Mouse (Mus musculus): ENCODE measurements around the gene Magi1. TPM values are rescaled to one million over a fixed set of nuclear protein-coding genes. Genes with fewer than 3 reads are reported as not detected.

Magi1 gene
- polyA plus RNA-seq, 1 experiment from 2014 or later: 10.9 TPM

DNA sequence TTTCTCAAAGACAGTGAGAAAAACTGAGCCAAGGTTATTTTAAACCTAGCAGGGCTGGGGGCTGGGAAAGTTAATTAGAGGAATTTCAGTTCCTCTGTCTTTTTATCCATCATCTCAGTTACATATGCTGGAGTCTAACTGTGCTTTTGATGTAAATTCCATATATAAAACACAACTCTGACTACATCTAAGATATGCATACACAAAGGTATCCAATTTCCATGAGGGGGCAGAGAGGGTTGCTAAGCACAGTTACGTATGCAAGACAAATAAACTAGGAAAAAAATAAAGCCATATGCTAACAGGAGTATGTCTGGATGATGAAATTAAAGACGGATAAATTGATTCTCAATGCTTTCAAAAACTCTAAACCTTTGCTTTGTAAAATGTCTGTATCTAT lies 315.0 kb downstream of the Magi1 start:
- ATAC-seq (ENCODE audit: low FRiP score, low TSS enrichment): no peak
- Histone ChIP-seq H3K36me3 (ENCODE audit: control insufficient read depth, insufficient read depth, low read length) (no peaks in the 10 kb centered on the region), H3K4me1 (ENCODE audit: control insufficient read depth, insufficient read depth, low read length) (no peaks in the 10 kb centered on the region; the same call in 1 of the 2 replicates), H3K27ac (ENCODE audit: low read depth, low read length) (no peak overlapping the region), H3K9ac (ENCODE audit: low read depth, low read length) (no peak overlapping the region), H3K4me2 (replicated peaks; ENCODE audit: low read depth, low read length) (no peak overlapping the region), H3K27me3 (ENCODE audit: control insufficient read depth, insufficient read depth, low read length) (no peaks in the 10 kb centered on the region), H3K9me3 (ENCODE audit: control insufficient read depth, low read length) (no peaks in the 10 kb centered on the region), H3K4me3 (ENCODE audit: low read length) (no peak overlapping the region)
- WGBS: 73% methylated on average over 2 of the region's 2 CpGs

GRCm38 (mm10) chr6:93962757-93963336 lies 320.9 kb downstream of the Magi1 start:
- no peaks in the 10 kb centered on the region for H3K9me3 ChIP-seq (ENCODE audit: control insufficient read depth, low read length)
- no peak overlapping the region for H3K27ac ChIP-seq (ENCODE audit: low read depth, low read length)
- WGBS: 82% methylated on average over 5 of the region's 5 CpGs
- no peaks in the 10 kb centered on the region for H3K27me3 ChIP-seq (ENCODE audit: control insufficient read depth, insufficient read depth, low read length)
- H3K4me2 ChIP-seq (replicated peaks; ENCODE audit: low read depth, low read length): no peak overlapping the region
- no peaks in the 10 kb centered on the region for H3K4me1 ChIP-seq (ENCODE audit: control insufficient read depth, insufficient read depth, low read length)
- ATAC-seq (ENCODE audit: low FRiP score, low TSS enrichment): no peak
- H3K36me3 ChIP-seq (ENCODE audit: control insufficient read depth, insufficient read depth, low read length): no peaks in the 10 kb centered on the region
- no peak overlapping the region for H3K4me3 ChIP-seq (ENCODE audit: low read length)
- no peak overlapping the region for H3K9ac ChIP-seq (ENCODE audit: low read depth, low read length)

GRCm38 (mm10) chr6:93961782-93962181 lies 321.9 kb downstream of the Magi1 start:
- H3K4me2 ChIP-seq (replicated peaks; ENCODE audit: low read depth, low read length): no peak overlapping the region

DNA sequence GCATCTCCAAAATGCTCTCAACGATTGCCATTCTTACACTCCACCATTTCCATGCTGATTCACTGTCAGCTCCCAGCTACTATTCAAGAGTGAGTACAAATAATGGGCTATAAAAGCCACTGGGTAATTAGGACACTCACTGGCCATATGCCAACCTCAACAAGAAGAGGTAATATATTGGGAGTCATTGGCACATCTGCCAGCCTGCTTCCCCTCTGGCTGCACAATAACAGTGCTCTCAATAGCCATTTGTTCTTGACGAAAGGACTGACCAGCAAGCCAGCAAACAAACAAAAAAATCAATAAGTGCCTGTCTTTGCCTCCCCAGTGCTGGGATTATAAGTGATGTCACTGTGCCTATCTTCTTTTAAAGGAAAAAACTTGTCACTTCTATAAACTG lies 326.5 kb downstream of the Magi1 start:
- ATAC-seq (ENCODE audit: low FRiP score, low TSS enrichment): no peak
- Histone ChIP-seq H3K9me3 (ENCODE audit: control insufficient read depth, low read length) (no peaks in the 10 kb centered on the region), H3K4me3 (ENCODE audit: low read length) (no peak overlapping the region), H3K9ac (ENCODE audit: low read depth, low read length) (no peak overlapping the region), H3K27me3 (ENCODE audit: control insufficient read depth, insufficient read depth, low read length) (no peaks in the 10 kb centered on the region), H3K36me3 (ENCODE audit: control insufficient read depth, insufficient read depth, low read length) (no peaks in the 10 kb centered on the region), H3K4me2 (replicated peaks; ENCODE audit: low read depth, low read length) (no peak overlapping the region), H3K4me1 (ENCODE audit: control insufficient read depth, insufficient read depth, low read length) (no peaks in the 10 kb centered on the region), H3K27ac (ENCODE audit: low read depth, low read length) (no peak overlapping the region)
- 35% methylated on average over 2 of the region's 2 CpGs for WGBS

More at GRCm38 (mm10) chr6:93961782-93962181, 321.9 kb downstream of the Magi1 start:
- Histone ChIP-seq H3K4me1 (ENCODE audit: control insufficient read depth, insufficient read depth, low read length) (no peaks in the 10 kb centered on the region), H3K9me3 (ENCODE audit: control insufficient read depth, low read length) (no peaks in the 10 kb centered on the region), H3K36me3 (ENCODE audit: control insufficient read depth, insufficient read depth, low read length) (no peaks in the 10 kb centered on the region), H3K4me3 (ENCODE audit: low read length) (no peak overlapping the region), H3K27me3 (ENCODE audit: control insufficient read depth, insufficient read depth, low read length) (no peaks in the 10 kb centered on the region), H3K27ac (ENCODE audit: low read depth, low read length) (no peak overlapping the region), H3K9ac (ENCODE audit: low read depth, low read length) (no peak overlapping the region)
- ATAC-seq (ENCODE audit: low FRiP score, low TSS enrichment): no peak
- 76% methylated on average over 1 of the region's 1 CpGs for WGBS

GRCm38 (mm10) chr6:93946612-93947011 lies 337.1 kb downstream of the Magi1 start:
- Histone ChIP-seq H3K4me3 (ENCODE audit: low read length) (no peak overlapping the region), H3K9ac (ENCODE audit: low read depth, low read length) (no peak overlapping the region), H3K4me2 (replicated peaks; ENCODE audit: low read depth, low read length) (no peak overlapping the region), H3K9me3 (ENCODE audit: control insufficient read depth, low read length) (no peaks in the 10 kb centered on the region), H3K27ac (ENCODE audit: low read depth, low read length) (no peak overlapping the region), H3K27me3 (ENCODE audit: control insufficient read depth, insufficient read depth, low read length) (no peaks in the 10 kb centered on the region), H3K4me1 (ENCODE audit: control insufficient read depth, insufficient read depth, low read length) (no peaks in the 10 kb centered on the region), H3K36me3 (ENCODE audit: control insufficient read depth, insufficient read depth, low read length) (no peaks in the 10 kb centered on the region)
- WGBS: 86% methylated on average over 2 of the region's 2 CpGs
- ATAC-seq (ENCODE audit: low FRiP score, low TSS enrichment): no peak

DNA sequence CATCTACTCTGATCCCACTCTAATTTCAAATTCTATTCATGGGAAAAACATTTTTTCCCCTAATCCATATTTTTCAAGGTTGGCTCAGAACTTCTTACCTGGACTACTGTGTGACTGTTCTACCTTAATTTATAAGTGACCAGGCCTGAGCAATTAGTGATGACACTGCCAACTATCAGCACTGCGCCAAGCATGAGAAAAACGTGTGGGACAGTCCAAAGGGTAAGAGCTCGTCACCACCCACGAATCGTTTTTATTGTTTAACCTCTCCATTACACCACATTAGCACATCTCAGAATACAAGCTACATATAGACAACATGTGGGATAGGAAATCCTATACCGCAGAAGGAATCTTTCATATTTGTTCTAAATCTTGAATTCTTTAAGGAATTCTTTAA lies 347.4 kb downstream of the Magi1 start:
- no peaks in the 10 kb centered on the region for H3K4me1 ChIP-seq (ENCODE audit: control insufficient read depth, insufficient read depth, low read length)
- no peak overlapping the region for H3K9ac ChIP-seq (ENCODE audit: low read depth, low read length)
- H3K27me3 ChIP-seq (ENCODE audit: control insufficient read depth, insufficient read depth, low read length): no peaks in the 10 kb centered on the region
- no peak overlapping the region for H3K4me2 ChIP-seq (replicated peaks; ENCODE audit: low read depth, low read length)
- H3K27ac ChIP-seq (ENCODE audit: low read depth, low read length): no peak overlapping the region
- H3K36me3 ChIP-seq (ENCODE audit: control insufficient read depth, insufficient read depth, low read length): no peaks in the 10 kb centered on the region
- ATAC-seq (ENCODE audit: low FRiP score, low TSS enrichment): no peak
- H3K4me3 ChIP-seq (ENCODE audit: low read length): no peak overlapping the region
- no peaks in the 10 kb centered on the region for H3K9me3 ChIP-seq (ENCODE audit: control insufficient read depth, low read length)
- 68% methylated on average over 6 of the region's 6 CpGs for WGBS

DNA sequence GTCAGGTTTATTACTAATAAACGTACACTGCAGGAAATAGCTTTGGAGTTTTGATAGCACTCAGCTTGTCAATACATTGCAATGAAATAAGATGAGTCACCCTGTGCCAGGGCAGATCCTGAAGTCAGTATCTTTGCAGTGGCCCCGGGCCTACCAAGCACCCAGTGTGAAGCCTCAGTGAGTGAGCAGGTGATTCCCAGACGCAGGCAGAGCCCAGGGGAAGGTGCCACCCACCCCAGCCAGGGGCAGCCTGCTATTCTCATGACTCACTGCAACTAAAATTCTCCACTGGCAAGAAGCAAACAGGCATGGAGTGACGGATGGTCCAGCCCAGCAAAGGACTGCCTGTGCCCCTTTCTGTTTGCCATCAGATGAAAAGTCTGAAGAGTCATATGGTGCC lies 347.9 kb downstream of the Magi1 start:
- Histone ChIP-seq H3K36me3 (ENCODE audit: control insufficient read depth, insufficient read depth, low read length) (no peaks in the 10 kb centered on the region), H3K27me3 (ENCODE audit: control insufficient read depth, insufficient read depth, low read length) (no peaks in the 10 kb centered on the region), H3K4me2 (replicated peaks; ENCODE audit: low read depth, low read length) (no peak overlapping the region), H3K9ac (ENCODE audit: low read depth, low read length) (no peak overlapping the region), H3K4me3 (ENCODE audit: low read length) (no peak overlapping the region), H3K4me1 (ENCODE audit: control insufficient read depth, insufficient read depth, low read length) (no peaks in the 10 kb centered on the region), H3K27ac (ENCODE audit: low read depth, low read length) (no peak overlapping the region), H3K9me3 (ENCODE audit: control insufficient read depth, low read length) (no peaks in the 10 kb centered on the region)
- WGBS: 71% methylated on average over 4 of the region's 4 CpGs
- ATAC-seq (ENCODE audit: low FRiP score, low TSS enrichment): no peak

DNA sequence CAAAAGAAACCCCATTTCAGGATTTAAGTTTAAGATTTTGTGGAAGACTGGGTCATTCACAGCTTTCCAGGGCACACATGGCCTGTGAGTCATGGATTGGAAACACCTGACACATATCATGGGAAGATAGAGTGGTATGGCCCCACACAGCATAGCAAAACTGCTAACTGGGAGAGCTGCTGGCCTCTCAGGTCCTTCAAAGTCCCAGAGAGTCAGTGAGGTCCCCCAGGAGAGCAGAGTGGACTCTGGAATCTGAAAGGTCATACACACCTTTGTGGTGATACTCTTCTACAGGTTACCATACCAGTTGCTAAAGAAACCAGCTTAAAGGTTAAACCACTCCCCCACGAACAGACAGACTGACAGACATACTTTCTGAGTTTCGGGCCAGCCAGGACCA lies 349.0 kb downstream of the Magi1 start:
- Histone ChIP-seq H3K36me3 (ENCODE audit: control insufficient read depth, insufficient read depth, low read length) (no peaks in the 10 kb centered on the region), H3K4me2 (replicated peaks; ENCODE audit: low read depth, low read length) (no peak overlapping the region), H3K9ac (ENCODE audit: low read depth, low read length) (no peak overlapping the region), H3K9me3 (ENCODE audit: control insufficient read depth, low read length) (no peaks in the 10 kb centered on the region), H3K4me1 (ENCODE audit: control insufficient read depth, insufficient read depth, low read length) (no peaks in the 10 kb centered on the region), H3K27ac (ENCODE audit: low read depth, low read length) (no peak overlapping the region), H3K4me3 (ENCODE audit: low read length) (no peak overlapping the region), H3K27me3 (ENCODE audit: control insufficient read depth, insufficient read depth, low read length) (no peaks in the 10 kb centered on the region)
- ATAC-seq (ENCODE audit: low FRiP score, low TSS enrichment): no peak
- WGBS: 92% methylated on average over 2 of the region's 2 CpGs

DNA sequence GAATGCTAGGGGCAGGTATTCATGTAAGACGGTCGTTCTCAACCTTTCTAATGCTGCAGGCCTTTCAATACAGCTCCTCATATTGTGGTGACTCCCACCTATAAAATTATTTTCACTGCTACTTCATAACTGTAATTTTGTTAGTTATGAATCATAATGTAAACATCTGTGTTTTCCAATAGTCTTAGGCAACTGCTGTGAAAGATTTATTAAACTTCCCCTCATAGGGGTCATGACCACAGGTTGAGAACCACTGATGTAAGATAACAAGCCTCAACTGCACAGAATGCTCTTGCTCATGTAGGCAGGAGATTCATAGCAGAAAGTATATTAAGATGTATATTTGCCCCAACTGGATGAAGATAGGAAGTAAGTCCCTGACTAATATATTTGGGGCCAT lies 359.1 kb downstream of the Magi1 start:
- ATAC-seq (ENCODE audit: low FRiP score, low TSS enrichment): no peak
- H3K27me3 ChIP-seq (ENCODE audit: control insufficient read depth, insufficient read depth, low read length): no peaks in the 10 kb centered on the region
- H3K4me3 ChIP-seq (ENCODE audit: low read length): no peak overlapping the region
- no peaks in the 10 kb centered on the region; the same call in 1 of the 2 replicates for H3K4me1 ChIP-seq (ENCODE audit: control insufficient read depth, insufficient read depth, low read length)
- no peak overlapping the region for H3K4me2 ChIP-seq (replicated peaks; ENCODE audit: low read depth, low read length)
- H3K9me3 ChIP-seq (ENCODE audit: control insufficient read depth, low read length): no peaks in the 10 kb centered on the region
- 87% methylated on average over 2 of the region's 2 CpGs for WGBS
- H3K9ac ChIP-seq (ENCODE audit: low read depth, low read length): no peak overlapping the region
- H3K36me3 ChIP-seq (ENCODE audit: control insufficient read depth, insufficient read depth, low read length): no peaks in the 10 kb centered on the region
- H3K27ac ChIP-seq (ENCODE audit: low read depth, low read length): no peak overlapping the region

Data from kidney, embryonic 14.5 days (tissue).